Mouse (Mus musculus) thymus, postnatal 10 days (tissue): ENCODE measurements at regions not wholly inside any gene's neighbourhood (a gene's known extent, or its start where the extent isn't known, plus 50 kb on each side); places are given as distances from the start of the nearest gene placed in this dataset.

ENCODE experiments used
- DNase-seq, 2 experiments: peaks; one replicate each; pipeline ENCODE4 v3.0.0; 2021; ENCODE audit warnings: low spot score in 2 of 2

DNA sequence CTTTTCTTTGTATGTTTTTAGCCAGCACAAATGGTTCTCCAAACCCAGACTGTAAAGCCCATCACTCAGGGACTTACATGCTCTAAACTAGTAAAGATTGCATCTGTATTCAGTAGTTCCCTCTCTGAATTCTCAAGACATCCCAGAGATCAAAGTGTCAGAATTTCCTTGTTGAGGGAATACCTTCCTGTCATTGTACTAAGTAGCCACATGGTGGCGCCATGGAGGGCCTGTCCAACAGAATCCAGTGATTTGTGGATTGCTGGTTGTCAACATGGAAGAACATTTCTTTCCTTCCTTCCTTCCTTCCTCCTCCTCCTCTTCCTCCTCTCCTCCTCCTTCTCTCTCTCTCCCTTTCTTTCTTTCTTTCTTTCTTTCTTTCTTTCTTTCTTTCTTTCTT is 93.6 kb upstream of the Trpm1 start:
- peak in 1 of 2 experiments; percentile 60 for DNase-seq

DNA sequence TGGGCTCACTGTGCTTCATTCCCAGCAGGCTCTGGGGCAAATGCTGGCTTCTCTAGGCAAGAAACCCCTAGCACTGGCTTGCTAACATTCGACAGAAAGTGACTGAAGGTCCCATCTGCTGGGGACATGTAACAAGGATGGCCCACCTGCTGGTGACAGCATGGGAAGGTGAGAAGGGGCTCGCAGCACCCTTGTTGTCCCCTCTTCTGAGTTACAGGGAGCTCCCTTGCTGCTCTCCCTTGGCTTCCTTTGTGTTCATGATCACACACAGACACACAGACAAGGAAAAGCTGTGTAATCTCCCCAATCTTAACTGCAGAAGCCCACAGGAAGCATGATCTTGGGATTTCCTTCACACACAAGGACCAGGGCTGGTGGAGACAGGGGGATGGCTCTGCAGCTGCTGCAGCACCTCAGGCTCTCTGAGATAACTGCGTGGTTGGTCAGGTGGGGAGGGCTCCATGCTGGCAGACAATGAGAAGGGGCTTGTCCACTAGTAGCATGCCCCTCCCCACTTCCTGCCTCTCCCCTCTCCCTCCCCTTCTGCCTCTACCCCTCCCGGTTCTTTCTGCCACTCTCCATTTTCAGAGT is 95.3 kb upstream of the Trpm1 start:
- peak in 1 of 2 experiments; percentile 33 for DNase-seq

DNA sequence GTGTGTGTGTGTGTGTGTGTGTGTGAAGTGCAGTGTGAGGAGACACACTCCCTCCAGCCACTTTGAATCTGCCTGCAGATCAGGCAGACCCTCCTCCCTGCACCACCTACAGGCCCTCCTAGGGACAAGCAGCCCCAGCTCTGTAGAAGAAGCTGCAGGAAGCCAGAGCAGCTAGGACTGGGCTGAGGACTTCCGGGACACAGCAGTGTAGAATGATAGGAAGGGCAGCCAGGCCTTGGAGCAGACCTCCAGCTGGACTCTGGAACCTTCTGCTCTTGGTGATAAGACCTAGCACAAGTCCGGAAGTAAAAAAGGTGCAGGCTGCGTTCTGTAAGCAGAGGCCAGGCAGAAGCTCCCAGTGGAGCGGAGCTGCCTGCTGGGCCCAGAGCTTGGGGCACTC is 95.8 kb upstream of the Trpm1 start:
- peak; percentile 70 to 73 for DNase-seq

DNA sequence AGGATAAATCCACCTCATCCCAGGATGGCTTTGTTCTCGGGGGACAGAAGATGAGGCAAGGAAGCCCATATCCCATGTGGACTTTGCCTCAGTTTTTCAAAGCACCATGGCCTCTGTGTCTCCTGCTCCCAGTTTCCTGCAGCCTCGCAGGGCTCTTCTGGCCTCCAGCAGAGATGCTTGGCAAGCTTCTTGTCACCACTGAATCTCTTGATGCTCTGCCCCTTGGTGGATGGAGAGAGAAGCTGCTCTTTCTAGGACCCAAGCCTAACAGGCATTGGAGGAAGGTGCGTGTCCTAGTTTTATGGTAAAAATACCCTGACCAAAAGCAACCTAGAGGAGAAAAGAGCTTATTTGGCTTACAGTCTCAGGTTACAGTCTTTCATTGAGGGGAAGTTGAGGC is 97.1 kb upstream of the Trpm1 start:
- no peak for DNase-seq

DNA sequence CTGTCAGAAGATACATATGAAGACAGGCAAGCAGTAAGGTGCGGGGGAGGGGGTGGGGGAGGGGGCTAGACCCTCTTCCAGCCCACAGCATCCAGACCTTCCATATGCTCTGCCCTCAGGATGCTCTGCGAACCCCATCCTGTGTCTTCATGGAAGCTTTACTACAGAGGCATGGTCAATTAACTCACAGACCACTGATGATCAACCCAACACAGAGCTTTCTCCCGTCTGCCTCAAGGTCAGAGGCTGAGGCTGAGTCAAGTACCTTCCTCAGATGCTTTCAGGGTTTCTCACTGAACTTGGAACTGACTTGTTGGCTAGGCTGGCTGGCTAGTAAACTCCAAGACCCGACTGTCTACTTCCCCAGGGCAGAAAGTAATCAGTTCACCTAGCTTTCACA is 98.6 kb upstream of the Trpm1 start:
- DNase-seq, result no peak

DNA sequence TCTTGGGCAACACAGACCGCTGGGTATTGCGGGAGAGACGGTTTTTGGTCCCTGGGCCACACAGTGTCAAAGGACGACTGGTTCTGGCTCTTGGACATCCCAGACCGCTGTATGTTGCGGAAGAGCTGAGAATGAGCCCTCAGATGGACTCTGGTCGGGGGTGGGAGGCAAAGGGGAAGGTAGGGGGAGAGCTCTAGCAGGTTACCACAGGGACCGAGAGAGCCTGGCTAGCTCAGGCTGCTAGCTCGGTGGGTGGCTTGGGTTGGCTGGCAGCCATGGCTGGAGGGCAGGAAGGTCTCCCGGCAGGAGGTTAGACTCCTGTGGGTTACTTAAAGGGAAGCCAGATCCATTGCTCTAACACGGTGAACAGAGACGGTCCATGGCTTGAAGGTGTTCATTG is 99.9 kb upstream of the Trpm1 start:
- no peak for DNase-seq

DNA sequence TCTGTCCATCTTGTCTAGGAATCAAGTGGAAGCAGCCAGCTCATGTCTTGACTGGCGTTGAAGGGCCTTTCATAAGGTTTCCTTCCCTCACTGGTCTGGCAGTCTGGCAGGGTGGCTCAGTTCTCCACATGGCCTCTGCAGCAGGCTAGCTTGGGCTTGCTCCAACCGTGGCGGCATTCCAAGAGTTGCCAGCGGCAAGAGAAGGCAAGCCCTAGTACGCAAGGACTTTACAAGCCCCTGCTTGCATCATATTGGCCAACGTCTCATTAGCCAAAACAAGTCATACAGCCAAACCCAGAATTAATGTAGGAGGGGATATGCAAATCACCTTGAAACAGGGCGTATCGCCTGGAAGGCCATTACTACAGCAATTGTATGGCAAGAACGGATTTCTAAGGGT is 101.2 kb upstream of the Trpm1 start:
- DNase-seq, result no peak

DNA sequence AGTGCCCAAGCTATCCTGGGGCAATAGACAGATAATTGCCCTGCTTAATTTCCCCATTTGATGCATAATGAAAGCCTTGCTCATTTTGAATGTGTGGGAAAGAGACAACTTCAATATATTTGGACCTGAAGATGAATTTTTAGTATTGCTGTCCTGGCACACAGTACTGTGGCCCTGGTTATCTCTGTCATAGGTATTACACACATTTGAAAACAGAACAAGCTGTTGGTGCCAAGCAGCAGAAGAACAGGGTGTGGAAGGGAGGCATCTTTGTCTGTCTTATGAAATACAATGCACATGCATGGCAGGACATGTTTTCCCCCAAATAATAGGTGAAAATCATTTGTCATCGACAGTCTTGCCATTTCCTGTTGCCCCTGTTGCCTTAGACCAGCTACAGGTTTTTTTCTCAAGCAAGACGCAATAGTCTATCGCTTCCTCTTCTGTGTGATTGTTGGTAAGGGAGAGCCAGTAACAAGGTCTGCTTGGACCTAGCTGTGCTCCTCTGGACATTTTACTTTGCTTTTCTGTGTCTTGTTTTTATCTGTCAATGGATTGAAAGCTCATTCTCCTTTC is 102.7 kb upstream of the Trpm1 start:
- no peak for DNase-seq

DNA sequence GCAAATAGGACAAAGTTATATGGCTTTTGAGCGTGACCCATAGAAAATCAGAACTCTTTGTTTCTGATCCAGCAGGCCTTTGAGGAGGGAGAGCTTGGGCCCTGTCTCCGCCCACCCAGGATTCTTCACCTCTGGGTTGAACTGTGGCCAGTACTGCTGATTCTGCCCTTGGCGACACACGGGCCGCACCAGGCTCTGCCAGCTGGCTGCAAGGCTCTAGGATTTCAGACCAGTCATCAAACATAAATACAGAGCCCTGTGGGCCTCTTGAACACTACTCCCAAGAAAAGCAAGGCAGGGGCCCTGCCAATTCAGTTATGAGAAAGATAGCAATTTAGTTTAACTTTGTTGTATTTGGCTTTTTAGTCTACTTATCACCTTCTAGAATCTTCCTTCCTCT is 103.4 kb upstream of the Trpm1 start:
- no peak for DNase-seq

DNA sequence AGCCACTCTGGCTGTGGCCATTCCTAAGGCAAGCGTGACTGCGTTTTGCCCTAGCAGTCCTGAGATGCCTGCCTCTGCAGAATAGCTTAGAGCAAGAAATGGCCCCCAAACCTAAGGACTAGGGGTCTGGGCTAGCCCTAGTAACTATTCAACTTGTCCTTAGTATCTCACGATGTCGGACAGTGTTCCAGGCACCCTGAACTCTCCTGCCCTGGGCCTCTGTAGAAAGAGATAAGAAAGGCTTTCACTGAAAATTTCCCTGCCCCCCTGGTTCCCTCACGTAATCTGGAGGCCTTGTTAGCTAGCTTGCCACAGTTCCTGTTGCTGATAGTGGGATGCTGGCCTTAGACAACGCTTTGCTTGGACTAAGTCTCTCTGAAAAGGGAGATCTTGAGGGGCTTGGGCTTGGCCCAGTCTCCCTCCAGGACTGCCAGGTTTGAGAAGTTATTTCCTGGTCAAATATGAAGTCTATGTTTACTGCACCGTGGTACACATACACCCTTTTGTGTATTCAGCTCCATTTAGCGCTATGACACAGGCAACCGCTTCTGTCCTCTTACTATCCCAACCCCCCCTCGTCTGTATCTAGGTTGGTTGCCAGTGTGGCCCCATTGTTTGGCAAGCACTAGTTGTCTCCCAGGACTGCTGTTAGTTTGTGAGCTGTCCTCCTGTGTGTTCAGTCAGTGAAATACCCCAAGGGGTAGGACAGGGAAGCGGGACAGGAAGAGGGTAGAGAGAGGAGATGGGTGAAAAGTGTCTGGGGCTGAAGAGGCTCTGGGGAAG is 104.3 kb upstream of the Trpm1 start:
- peak in 1 of 2 experiments; percentile 35 for DNase-seq

DNA sequence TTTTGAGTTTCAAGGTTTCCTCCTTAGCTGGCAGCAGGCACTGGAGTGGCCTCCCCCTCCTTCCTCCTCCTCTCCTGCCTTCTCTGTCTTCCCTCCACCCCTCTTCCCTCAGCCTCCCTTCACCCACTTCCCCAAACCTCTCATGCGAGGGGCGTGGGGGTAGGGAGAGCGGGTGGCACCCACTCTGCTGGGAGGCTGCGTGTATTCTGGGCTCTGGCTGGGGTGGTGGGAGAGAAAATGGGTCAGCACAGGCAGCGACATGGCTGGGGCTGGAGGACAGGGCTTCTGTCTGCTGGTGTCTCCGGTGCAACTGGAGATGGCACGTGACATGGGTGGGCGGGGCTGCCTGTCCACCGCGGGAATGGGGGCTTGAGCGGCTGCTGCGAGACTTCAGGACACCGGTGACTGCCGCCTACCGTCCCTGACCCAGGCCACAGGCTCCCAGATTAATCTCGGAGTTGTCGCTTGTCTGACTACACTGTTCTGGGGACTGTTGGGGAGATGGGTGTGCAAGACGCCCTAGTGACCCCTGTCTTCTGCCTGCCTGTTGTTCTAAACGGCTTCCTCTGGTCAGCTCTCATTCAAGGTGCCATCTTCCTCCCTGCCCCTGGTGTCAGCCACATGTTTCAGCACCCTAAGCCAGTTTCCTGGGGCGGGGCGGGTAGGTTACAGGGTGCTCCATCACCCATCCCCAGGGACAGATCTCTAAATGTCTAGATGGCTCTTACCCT is 105.0 kb upstream of the Trpm1 start:
- DNase-seq, result peak; percentile 48 to 58

DNA sequence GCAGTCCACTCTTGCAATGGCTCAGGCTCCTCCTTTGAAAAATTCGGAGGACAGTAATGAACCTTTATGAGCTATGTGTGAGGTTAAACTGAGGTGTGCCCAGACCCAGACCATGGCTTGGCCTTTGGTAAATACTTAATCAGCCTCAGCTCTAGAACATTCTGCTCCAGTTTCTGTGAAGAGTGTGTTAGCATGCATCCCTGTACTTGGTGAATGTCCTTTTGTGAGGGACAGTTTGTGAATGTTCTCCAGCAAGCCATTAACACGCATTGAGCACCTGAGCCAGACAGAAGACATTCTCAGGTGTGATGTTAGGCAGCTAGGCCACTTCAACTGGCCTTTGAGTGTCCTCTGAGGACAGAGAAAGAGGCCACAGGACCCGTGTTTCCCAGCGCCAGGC is 105.8 kb upstream of the Trpm1 start:
- no peak for DNase-seq

DNA sequence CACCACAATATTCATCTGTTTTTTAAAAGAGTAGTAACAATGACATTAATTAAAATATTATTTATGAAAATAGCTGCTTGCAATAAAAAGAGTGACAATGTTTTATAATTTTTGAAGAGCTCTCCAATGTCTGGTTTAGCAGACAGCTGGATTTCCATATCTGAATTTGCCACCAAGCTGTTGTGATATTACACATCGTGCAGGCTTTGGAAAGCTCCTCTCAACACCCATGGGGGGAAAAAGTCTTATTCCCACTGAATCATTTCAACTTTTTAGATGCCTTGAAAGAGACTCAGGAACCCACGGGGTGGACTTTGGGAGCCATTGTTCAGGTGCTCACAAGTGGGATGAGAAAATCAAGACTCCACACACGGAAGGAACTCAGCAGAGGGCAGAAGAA is 106.6 kb upstream of the Klf13 start:
- no peak for DNase-seq

DNA sequence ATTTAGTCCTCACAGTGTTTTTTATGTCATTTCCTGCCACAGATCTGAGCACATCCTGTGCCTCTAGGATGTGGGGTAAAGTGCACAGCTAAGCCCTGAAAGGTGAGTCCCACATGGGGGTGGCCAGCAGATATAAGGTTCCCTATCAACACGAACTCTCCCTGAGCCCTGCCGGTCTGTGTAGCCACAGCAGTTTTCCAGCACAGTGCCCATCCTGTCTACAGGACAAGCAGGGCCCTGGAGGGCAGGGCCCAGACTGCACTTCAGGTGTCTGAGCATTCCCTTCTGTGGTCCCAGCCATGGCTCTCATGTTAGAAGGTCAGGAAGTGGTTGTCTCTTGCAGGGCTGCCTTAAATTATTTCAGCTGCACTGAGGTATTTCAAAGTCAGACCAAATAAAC is 104.3 kb upstream of the Klf13 start:
- peak; percentile 60 to 64 for DNase-seq

DNA sequence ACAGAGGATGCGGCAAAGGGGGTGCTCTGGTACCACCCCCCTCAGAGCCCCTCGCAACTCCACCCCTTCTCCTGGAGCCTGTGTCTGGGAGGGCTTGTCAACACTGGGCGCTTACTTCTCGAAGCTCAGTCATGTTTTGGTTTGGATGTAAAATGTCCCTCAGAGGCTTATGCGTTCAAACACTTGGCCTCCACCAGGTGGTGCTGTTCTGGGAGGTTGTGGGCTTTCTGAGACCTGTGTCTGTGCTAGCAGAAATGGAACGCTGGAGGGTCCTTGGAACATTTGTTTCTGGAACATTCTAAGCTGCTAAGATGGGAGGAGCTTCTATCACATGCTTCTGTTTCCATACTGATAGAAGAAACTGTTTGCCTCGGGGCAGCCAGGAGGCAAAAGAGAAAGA is 102.6 kb upstream of the Klf13 start:
- no peak for DNase-seq

DNA sequence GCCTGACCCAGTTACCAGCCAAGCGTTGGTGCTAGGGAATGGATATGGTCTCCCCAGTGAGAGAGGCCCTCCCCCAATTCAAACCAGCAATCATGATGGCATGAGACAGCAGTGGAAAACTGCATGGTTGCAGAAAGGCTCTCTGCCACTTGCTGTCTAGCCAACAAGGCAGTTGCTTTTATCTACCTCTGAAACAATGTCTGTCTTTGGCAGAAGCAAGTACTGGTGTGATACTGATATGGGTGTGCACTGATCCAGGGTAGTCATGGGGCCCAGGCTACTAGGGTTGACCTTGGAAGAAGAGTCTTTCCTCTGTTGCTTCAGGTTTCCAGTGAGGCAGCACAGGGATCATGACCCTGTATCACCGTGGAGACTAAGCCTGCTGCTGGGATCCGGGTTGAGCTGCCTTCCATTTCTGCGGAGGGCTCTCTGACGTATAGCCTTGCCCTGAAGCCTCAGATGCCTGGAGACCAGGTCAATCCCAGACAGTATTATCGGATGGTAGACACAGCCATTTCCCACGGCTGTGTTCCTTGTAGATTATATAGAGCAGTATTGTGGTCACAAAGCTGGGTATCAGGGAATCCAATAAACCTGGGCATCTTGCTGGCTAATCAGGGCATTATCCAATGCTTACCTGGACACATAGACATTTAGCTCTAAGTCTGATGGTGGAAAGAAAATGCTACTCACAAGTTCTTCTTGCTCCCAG is 101.5 kb upstream of the Klf13 start:
- no peak for DNase-seq

DNA sequence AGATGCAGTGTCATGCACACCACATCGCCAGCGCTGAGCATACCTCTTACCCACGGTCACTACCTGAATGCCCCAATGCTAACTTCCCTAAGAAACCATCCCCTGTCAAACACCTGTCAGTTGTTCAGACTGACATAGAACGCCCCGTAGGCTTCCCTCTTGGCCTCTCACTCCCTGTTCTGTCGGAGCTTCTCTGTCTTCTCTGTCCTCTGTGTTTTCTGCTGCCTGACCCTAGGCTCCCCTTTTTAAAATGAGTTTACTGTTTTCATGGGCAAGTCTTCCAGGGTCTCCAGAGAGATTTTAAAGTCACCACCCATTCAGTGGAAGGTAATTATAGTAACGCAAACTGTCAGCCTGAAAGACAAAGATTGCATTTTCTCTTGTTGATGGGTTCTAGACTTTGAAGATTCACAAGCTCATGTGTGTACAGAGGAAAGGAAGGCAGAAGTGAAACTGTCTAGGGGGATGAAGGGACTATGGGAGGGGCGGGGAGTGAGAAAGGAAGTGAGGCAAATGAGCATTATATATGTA is 99.1 kb upstream of the Klf13 start:
- peak in 1 of 2 experiments; percentile 49 for DNase-seq

DNA sequence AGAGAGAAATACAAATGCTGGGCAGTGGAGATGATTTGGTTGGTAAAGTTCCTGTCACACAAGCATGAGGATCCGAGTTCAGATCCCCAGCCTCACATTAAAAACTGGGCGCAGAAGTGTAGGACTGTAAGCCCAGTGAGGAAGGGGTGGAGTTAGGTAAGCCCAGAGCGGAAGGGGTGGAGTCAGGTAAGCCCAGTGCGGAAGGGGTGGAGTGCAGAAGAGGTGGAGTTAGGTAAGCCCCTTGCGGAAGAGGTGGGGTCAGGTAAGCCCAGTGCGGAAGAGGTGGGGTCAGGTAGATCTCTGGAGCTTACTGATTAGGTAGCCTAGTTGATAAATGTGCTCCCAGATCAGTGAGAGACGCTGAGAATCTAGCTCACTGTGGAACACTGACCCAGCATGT is 97.4 kb upstream of the Klf13 start:
- no peak for DNase-seq

DNA sequence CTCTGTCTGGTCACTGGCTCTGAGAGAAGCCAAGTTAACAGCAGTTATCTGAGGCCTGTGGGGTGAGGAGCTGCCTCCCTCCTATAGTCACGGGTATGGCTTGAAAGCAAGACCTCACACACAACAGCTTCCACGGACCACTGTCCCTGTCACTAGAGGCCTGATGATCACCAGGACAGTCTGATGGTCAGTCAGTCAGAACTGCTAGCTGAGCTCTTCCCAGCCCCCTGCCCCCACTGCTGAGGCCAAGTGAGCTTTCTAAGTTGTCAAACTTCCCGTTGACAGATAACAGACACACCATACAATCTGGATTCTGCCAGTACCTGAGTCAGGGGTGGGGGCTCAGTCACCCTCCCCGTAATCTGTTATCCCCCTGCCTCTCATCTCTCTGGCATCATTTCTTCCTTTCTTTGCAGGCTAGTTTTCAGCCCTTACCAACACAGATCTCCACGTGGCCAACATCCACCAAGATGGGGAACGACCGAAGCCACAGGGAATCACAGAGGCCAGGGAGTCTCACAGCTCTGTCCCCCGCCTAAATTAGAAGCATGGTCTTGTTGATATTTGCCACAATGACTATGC is 96.4 kb upstream of the Klf13 start:
- no peak for DNase-seq

DNA sequence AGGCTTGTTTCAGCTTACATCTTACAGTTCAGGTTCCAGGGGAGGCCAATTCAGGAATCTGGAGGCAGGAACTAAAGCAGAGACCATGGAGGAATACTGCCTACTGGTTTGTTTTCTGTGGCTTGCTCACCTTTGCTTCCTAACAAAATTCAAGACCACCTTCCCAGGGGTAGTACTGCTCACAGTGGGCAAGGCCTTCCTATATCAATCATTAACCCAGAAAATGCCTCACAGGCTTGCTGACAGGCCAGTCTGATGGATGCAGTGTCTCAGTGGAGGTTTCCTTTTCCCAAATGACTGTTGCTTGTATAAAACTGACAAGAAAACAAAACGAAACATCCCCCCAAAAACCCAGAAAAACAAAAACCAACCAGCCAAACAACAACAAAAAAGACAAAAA is 95.8 kb upstream of the Klf13 start:
- DNase-seq, result no peak

DNA sequence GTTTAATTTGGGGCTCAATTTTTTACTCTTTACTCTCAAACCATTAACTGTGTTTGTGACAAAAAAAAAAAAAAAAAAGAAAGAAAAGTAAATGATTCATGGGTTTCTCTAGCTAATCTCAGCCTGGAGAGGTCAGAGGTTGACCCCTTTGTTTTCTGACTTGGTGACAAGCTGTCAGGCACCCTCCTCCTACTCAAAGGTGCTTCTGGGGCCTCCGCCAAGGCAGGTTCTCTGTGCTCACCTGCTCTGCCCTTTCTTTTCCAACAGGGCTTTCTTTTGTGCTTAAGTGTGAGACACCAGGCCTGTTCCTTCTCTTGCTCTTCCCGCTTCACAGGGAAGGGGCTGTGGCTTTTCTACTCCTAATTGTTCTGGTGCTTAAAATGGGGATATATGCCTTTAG is 94.7 kb upstream of the Klf13 start:
- DNase-seq, result no peak
